Mouse (Mus musculus) C2C12 (cell line): ENCODE measurements around the gene Tsen54. TPM values are rescaled to one million over a fixed set of nuclear protein-coding genes. Genes with fewer than 3 reads are reported as not detected.
A peak's percentile ranks its signal among the peaks of the same experiment; 100 is the strongest.
"Not testable (repeated sequence)": the region's sequence is repeated elsewhere in the genome, so short reads cannot be mapped to it uniquely, and the experiment has no call there.

Source experiments
- H3K27me3 ChIP-seq: one replicate; pipeline ENCODE4 v1.6.1; 2011; ENCODE audit not compliant: control insufficient read depth, insufficient read depth, insufficient read length
- H3K36me3 ChIP-seq: one replicate; pipeline ENCODE4 v1.6.1; 2011; ENCODE audit not compliant: control insufficient read depth, insufficient read depth
- H3K4me3 ChIP-seq: one replicate; pipeline ENCODE4 v1.5.1; 2011; ENCODE audit warnings: mild to moderate bottlenecking, control low read depth; ENCODE audit not compliant: poor library complexity, insufficient read depth, severe bottlenecking
- H3K79me2 ChIP-seq: one replicate; pipeline ENCODE4 v1.6.1; 2011; ENCODE audit not compliant: control insufficient read depth, insufficient read depth
- H3K79me3 ChIP-seq: one replicate; pipeline ENCODE4 v1.6.1; 2011; ENCODE audit warnings: low read depth, control low read depth
- H3ac ChIP-seq: one replicate; pipeline ENCODE3; 2011; ENCODE audit warnings: low read depth; ENCODE audit not compliant: control insufficient read depth, insufficient read length
- CEBPB ChIP-seq: IDR thresholded peaks from one replicate; pipeline ENCODE4 v1.6.1; 2011; ENCODE audit warnings: low read depth, mild to moderate bottlenecking, control low read depth, moderate library complexity
- CTCF ChIP-seq: IDR thresholded peaks from one replicate; pipeline ENCODE4 v1.5.1; 2011; ENCODE audit not compliant: control insufficient read depth, insufficient read depth, insufficient read length
- FOSL1 ChIP-seq: IDR thresholded peaks from one replicate; pipeline ENCODE4 v1.8.0; 2011; ENCODE audit warnings: mild to moderate bottlenecking, low read length; ENCODE audit not compliant: poor library complexity, insufficient read depth, severe bottlenecking
- MAX ChIP-seq: IDR thresholded peaks from one replicate; pipeline ENCODE4 v1.6.1; 2011; ENCODE audit warnings: mild to moderate bottlenecking, control low read depth
- MYOD1 ChIP-seq: IDR thresholded peaks from one replicate; pipeline ENCODE4 v1.6.1; 2011; ENCODE audit warnings: low read depth; ENCODE audit not compliant: control insufficient read depth, insufficient read length
- MYOG ChIP-seq: IDR thresholded peaks from one replicate; pipeline ENCODE4 v1.6.1; 2011; ENCODE audit not compliant: control insufficient read depth, insufficient read length; ENCODE audit errors: extremely low read depth
- USF1 ChIP-seq: IDR thresholded peaks from one replicate; pipeline ENCODE4 v1.6.1; 2011; ENCODE audit warnings: low read depth, mild to moderate bottlenecking, control low read depth, moderate library complexity
- polyA plus RNA-seq: library from polyadenylated mRNA; unstranded; fragments of >200 nt; fragmentation: generic; extraction: Trizol; gene quantifications from one replicate; pipeline ENCODE4 v1.2.1, GENCODE M21; 2012; ENCODE audit warnings: missing spikeins

The Tsen54 gene
- polyA plus RNA-seq, 1 experiment: 18.5 TPM

DNA sequence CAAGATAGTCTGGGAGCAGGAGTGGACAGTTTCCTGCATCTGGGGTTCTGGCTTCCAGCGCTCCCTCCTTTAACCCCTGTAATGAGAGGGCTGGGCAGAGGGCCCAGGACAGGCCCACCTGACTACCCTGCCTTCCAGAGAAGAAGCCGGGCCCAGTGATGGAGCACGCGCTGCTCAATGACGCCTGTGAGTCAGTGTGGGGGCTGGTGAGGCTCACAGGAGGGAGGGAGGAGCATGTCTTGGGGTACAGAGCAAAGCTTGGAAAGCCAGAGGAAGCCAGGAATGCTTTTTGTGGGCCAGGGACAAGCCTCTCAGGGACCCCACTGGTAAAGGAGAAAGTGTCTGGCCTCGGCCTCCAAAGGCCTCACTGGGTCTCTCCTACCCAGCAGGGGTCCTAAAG, 40.1 kb downstream of the Tsen54 start:
- TF ChIP-seq USF1 (no peak), MYOD1 (no peak), CEBPB (no peak), MAX (no peak), FOSL1 (no peak), MYOG (no peak), CTCF (no peak)
- H3K79me3 ChIP-seq: no peaks in the 10 kb centered on the region
- no peaks in the 10 kb centered on the region for H3K79me2 ChIP-seq
- H3ac ChIP-seq: no peak overlapping the region
- no peak overlapping the region for H3K4me3 ChIP-seq
- no peaks in the 10 kb centered on the region for H3K36me3 ChIP-seq
- peaks cover 61% of the 10 kb centered on the region for H3K27me3 ChIP-seq

DNA sequence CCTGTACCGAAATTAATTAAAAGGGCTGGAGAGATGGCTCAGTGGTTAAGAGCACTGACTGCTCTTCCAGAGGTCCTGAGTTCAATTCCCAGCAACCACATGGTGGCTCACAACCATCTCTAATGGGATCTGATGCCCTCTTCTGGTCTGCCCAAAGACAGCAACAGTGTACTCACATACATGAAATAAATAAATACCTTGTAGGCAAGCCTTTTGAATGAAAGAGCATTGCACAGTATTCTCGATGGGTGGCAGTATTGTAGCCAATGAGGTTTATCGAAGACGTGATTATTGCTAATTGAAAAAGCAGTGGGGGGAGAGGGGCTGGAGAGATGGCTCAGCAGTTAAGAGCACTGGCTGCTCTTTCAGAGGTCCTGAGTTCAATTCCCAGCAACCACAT, 42.6 kb downstream of the Tsen54 start:
- H3K36me3 ChIP-seq, H3K79me3 ChIP-seq, H3K79me2 ChIP-seq, H3K4me3 ChIP-seq, H3ac ChIP-seq: not testable (repeated sequence)
- peaks cover 75% of the 10 kb centered on the region for H3K27me3 ChIP-seq

DNA sequence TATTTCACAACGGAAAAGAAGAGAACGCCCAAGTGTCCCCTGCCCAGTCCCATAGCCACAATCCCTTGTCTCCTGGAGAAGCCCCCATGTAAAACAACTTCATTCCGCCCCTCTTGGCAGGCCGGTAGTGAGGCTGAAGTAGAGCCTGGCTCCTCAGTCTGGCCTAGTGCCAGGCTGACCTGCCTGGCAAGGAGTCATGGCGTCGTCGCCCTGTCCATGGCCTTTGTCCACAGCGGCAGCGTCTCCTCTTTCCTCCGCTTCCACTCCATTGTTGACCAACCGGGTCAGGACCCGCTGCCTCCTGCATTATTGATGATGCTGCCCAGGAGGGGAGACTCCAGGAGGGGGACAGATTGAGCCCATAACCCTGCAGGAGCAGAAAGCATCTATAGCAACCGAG, 43.4 kb downstream of the Tsen54 start:
- H3K36me3 ChIP-seq: no peaks in the 10 kb centered on the region
- no peak overlapping the region for H3ac ChIP-seq
- peaks cover 77% of the 10 kb centered on the region for H3K27me3 ChIP-seq
- no peaks in the 10 kb centered on the region for H3K79me2 ChIP-seq
- no peak for TF ChIP-seq USF1
- no peak for TF ChIP-seq MYOD1
- no peak for TF ChIP-seq CEBPB
- no peak for TF ChIP-seq MAX
- TF ChIP-seq CTCF: no peak
- no peak for TF ChIP-seq MYOG
- no peak for TF ChIP-seq FOSL1
- H3K4me3 ChIP-seq: no peak overlapping the region
- no peaks in the 10 kb centered on the region for H3K79me3 ChIP-seq

DNA sequence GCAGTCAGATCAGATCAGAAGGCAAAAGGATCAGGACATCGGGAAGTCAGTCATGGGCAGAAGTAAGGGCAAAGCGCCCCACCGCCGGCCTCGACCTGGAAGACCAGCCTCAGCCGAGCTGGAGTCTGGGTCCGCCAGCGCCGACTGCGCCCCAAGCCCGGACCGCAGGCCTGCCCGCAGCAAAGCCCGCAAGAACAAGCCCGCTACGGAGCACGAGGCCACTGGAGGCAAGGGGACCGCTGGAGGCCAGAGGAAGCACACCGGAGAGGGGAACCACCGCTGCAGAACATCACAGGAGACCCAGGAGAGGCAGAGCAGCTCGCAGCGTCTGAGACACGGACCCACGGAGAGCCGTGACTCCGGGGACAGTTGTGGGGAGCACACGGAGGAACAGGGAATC, 43.8 kb downstream of the Tsen54 start, which contains the start of gene Myo15b:
Gene Myo15b (plus strand): TSS at position 53 of the 400 bp plus-strand sequence.
- Histone ChIP-seq H3K27me3 (peaks cover 77% of the 10 kb centered on the region), H3ac (no peak within 1 kb of the TSS), H3K79me2 (no peaks in the 10 kb centered on the region), H3K4me3 (no peak within 1 kb of the TSS), H3K36me3 (no peaks in the 10 kb centered on the region), H3K79me3 (no peaks in the 10 kb centered on the region)
- no peak for TF ChIP-seq MAX
- no peak for TF ChIP-seq FOSL1
- TF ChIP-seq CEBPB: no peak
- no peak for TF ChIP-seq MYOG
- TF ChIP-seq CTCF: no peak

DNA sequence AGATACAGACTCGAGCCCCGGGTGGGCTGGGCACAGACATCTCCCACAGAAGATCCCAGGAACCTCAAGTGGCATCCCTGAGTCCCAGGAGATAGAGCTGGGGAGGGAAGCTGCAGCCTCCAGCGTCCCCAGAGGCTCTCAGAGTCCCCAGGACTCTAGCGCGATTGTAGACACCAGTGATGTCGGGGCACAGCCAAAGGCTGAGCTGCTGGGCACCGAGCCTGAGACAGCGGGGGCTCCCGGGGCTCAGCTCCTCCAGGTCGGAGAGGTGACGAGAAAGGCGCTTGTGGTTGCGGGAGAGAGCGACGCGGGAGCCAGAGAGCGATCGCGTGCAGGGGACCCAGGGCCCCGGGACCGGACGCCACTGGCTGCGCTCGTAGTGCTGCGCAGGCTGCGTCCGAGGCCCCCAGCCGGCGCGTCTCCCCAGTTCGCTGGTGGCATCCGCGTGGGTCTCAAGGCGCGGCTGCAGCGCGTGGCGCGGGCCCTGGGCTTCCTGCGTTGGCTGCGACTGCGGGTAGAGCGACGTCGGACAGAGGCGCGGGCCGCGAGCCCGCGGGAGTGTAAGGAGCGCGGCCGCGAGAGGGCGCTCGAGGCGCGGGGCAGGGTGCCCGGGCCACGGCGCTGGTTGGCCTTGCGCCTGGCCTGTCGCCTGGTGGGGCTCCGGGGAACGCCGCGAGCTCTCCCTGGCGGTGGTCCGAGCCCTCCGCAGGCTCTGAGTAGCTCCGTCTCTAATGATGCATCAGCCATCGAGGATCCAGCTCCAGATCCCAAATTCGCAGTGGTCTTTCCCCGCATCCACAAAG, 44.8 kb downstream of the Tsen54 start:
- Histone ChIP-seq H3K79me2 (no peaks in the 10 kb centered on the region), H3ac (no peak overlapping the region), H3K27me3 (peaks cover 71% of the 10 kb centered on the region), H3K79me3 (no peaks in the 10 kb centered on the region), H3K36me3 (no peaks in the 10 kb centered on the region), H3K4me3 (no peak overlapping the region)
- TF ChIP-seq FOSL1 (no peak), MYOD1 (no peak), MAX (peak; percentile 33), CEBPB (no peak), USF1 (no peak), CTCF (peak; percentile 99), MYOG (no peak)

DNA sequence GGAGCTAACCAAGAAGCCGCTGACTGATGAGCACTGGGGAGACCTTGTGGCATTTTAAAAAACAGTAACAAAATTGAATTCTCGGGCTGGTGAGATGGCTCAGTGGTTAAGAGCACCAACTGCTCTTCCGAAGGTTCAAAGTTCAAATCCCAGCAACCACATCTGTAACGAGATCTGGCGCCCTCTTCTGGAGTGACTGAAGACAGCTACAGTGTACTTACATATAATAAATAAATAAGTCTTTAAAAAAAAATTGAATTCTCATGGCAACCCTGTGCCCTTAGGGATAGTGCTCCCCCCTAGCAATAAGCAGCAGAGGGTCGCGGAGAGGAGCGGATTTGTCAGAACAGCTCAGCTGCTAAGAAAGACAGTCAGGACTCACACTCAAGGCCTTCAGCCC, 49.4 kb downstream of the Tsen54 start:
- H3K79me2 ChIP-seq: no peaks in the 10 kb centered on the region
- H3K79me3 ChIP-seq: no peaks in the 10 kb centered on the region
- no peak overlapping the region for H3ac ChIP-seq
- no peaks in the 10 kb centered on the region for H3K36me3 ChIP-seq
- H3K27me3 ChIP-seq: peaks cover 68% of the 10 kb centered on the region
- H3K4me3 ChIP-seq: no peak overlapping the region
- no peak for TF ChIP-seq MYOD1
- TF ChIP-seq FOSL1: no peak
- no peak for TF ChIP-seq CTCF
- TF ChIP-seq USF1: no peak
- no peak for TF ChIP-seq CEBPB
- TF ChIP-seq MYOG: no peak
- TF ChIP-seq MAX: no peak
